In the genomic region with DNA sequence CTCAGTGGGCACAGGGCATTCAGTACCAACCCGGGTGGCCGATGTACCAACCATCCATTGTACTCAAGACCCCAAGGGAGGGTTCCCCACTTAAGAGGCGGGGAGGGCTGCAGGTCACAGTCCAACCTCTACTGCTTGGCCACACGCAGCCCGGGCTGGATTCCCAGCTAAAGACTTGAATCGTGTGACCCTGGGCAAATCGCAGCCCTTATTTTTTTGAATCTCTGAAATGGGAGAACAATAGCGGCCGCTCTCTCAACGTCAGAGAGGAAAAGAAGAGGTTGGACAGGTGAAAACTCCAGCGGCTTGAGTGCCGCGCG, we compare ENCODE assay signal across 7 mouse cellular contexts. TPM values are rescaled to one million over a fixed set of nuclear protein-coding genes. Genes with fewer than 3 reads are reported as not detected.
A peak's percentile ranks its signal among the peaks of the same experiment; 100 is the strongest.
DNase-seq lines count a peak whose midpoint lies in the region; ATAC-seq and TF ChIP-seq lines count a peak whose summit lies in the region.

No protein-coding gene starts in this region.

- peak overlapping the region; percentile 80 for H3K27ac ChIP-seq in spleen, adult 2 months (ENCODE audit: insufficient read depth, low read length)
- peak overlapping the region; percentile 91 for H3K27ac ChIP-seq in forebrain, embryonic 11.5 days (ENCODE audit: low read depth, low read length)
- H3K27ac ChIP-seq in limb, embryonic 12.5 days: peak overlapping the region; percentile 100
- H3K27ac ChIP-seq in stomach, embryonic 16.5 days (ENCODE audit: low read length): peak overlapping the region; percentile 99

- 1% methylated on average over 14 of the region's 14 CpGs for WGBS in spleen, adult 2 months
- WGBS in forebrain, embryonic 11.5 days: 0% methylated on average over 14 of the region's 14 CpGs
- under 1% methylated on average over 14 of the region's 14 CpGs for WGBS in limb, embryonic 12.5 days
- WGBS in stomach, embryonic 16.5 days: under 1% methylated on average over 14 of the region's 14 CpGs

- peak overlapping the region; percentile 89 for H3K4me3 ChIP-seq in spleen, adult 2 months (ENCODE audit: extremely low read depth, insufficient read depth, insufficient read length)
- H3K4me3 ChIP-seq in forebrain, embryonic 11.5 days (ENCODE audit: low read depth, low read length): peak overlapping the region; percentile 99
- H3K4me3 ChIP-seq in limb, embryonic 12.5 days (replicated peaks): peak overlapping the region; percentile 100
- H3K4me3 ChIP-seq in stomach, embryonic 16.5 days (replicated peaks; ENCODE audit: low read length): peak overlapping the region; percentile 100

- no peak for TF ChIP-seq CTCF in spleen, adult 2 months (IDR thresholded peaks at IDR 0.05; ENCODE audit: extremely low read depth, insufficient read depth, insufficient read length, insufficient replicate concordance)

- H3K4me2 ChIP-seq in forebrain, embryonic 11.5 days (ENCODE audit: low read depth, low read length, severe bottlenecking): peak overlapping the region; percentile 86
- peak overlapping the region; percentile 90 for H3K4me2 ChIP-seq in limb, embryonic 12.5 days
- H3K4me2 ChIP-seq in stomach, embryonic 16.5 days (ENCODE audit: low read depth, low read length): peak overlapping the region; percentile 94

- H3K36me3 ChIP-seq in spleen, adult 2 months (ENCODE audit: control insufficient read depth, insufficient read depth, low read length): peaks cover 10% of the 10 kb centered on the region
- H3K36me3 ChIP-seq in forebrain, embryonic 11.5 days (ENCODE audit: control insufficient read depth, insufficient read depth, low read length): peaks cover 10% of the 10 kb centered on the region
- peaks cover 38% of the 10 kb centered on the region for H3K36me3 ChIP-seq in limb, embryonic 12.5 days
- H3K36me3 ChIP-seq in stomach, embryonic 16.5 days (ENCODE audit: control insufficient read depth, insufficient read depth, low read length): peaks cover 17% of the 10 kb centered on the region

- no peak for TF ChIP-seq POLR2A in spleen, adult 2 months (IDR thresholded peaks at IDR 0.05; ENCODE audit: low read depth, low read length)

- no peaks in the 10 kb centered on the region for H3K9me3 ChIP-seq in forebrain, embryonic 11.5 days (ENCODE audit: control insufficient read depth, low read length)
- H3K9me3 ChIP-seq in limb, embryonic 12.5 days: no peaks in the 10 kb centered on the region
- no peaks in the 10 kb centered on the region for H3K9me3 ChIP-seq in stomach, embryonic 16.5 days (replicated peaks; ENCODE audit: control insufficient read depth, low read length)

- peak overlapping the region; percentile 87 for H3K9ac ChIP-seq in forebrain, embryonic 11.5 days (ENCODE audit: low read length)
- peak overlapping the region; percentile 99 for H3K9ac ChIP-seq in limb, embryonic 12.5 days (replicated peaks)
- H3K9ac ChIP-seq in stomach, embryonic 16.5 days (ENCODE audit: low read length): peak overlapping the region; percentile 98

- ATAC-seq in forebrain, embryonic 11.5 days (replicated peaks; ENCODE audit: low FRiP score): peak; percentile 14; the same call in 1 of the 2 replicates
- ATAC-seq in limb, embryonic 12.5 days (ENCODE audit: insufficient number of reproducible peaks, insufficient read depth, low FRiP score, low TSS enrichment, low read depth): no peak
- no peak for ATAC-seq in stomach, embryonic 16.5 days (ENCODE audit: insufficient read depth, low FRiP score)

- no peak for DNase-seq in spleen, adult 2 months (ENCODE audit: low read depth in 1 of 2, low spot score in 2 of 2)
- DNase-seq in spleen, postnatal 10 days (ENCODE audit: low spot score in 2 of 2): no peak
- DNase-seq in forebrain, embryonic 11.5 days (ENCODE audit: low spot score): no peak
- no peak for DNase-seq in thymus, postnatal 10 days (ENCODE audit: low spot score in 2 of 2)
- DNase-seq in adrenal gland, postnatal 10 days: no peak

- H3K4me1 ChIP-seq in spleen, adult 2 months (ENCODE audit: control insufficient read depth, insufficient read depth, insufficient read length): peaks cover 20% of the 10 kb centered on the region; the same call in 1 of the 2 replicates
- peaks cover 18% of the 10 kb centered on the region for H3K4me1 ChIP-seq in forebrain, embryonic 11.5 days (replicated peaks; ENCODE audit: control insufficient read depth, insufficient read depth, low read length)
- peaks cover 53% of the 10 kb centered on the region for H3K4me1 ChIP-seq in limb, embryonic 12.5 days (replicated peaks)
- H3K4me1 ChIP-seq in stomach, embryonic 16.5 days (ENCODE audit: control insufficient read depth, insufficient read depth, low read length): peaks cover 33% of the 10 kb centered on the region

- no peaks in the 10 kb centered on the region for H3K27me3 ChIP-seq in spleen, adult 2 months (ENCODE audit: control insufficient read depth, insufficient read depth, low read length)
- 0 out of 2 replicates have a peak, but pooled peaks cover 2% of the 10 kb centered on the region for H3K27me3 ChIP-seq in forebrain, embryonic 11.5 days (ENCODE audit: control insufficient read depth, insufficient read depth, low read length)
- no peaks in the 10 kb centered on the region for H3K27me3 ChIP-seq in limb, embryonic 12.5 days
- no peaks in the 10 kb centered on the region for H3K27me3 ChIP-seq in stomach, embryonic 16.5 days (ENCODE audit: control insufficient read depth, insufficient read depth, low read length)

RNA-seq across cellular contexts. Expression of a gene that starts 0.8 kb away (rescaled TPM):
- 43.4 and 54.3 TPM in 2 replicates for polyA plus RNA-seq in spleen, adult 2 months (2012; rRNA removed)
- polyA plus RNA-seq in forebrain, embryonic 11.5 days (2014; fragmentation: Nextera tagmentation; extraction: Ambion mirVana): 77.7 and 79.6 TPM in 2 replicates
- 115 and 128 TPM in 2 replicates for polyA plus RNA-seq in limb, embryonic 12.5 days (2016; fragmentation: Nextera tagmentation; extraction: Ambion mirVana)
- polyA plus RNA-seq in stomach, embryonic 16.5 days (2015; fragmentation: Nextera tagmentation; extraction: Ambion mirVana): 50.9 and 55.1 TPM in 2 replicates
- 10 to 100 TPM; 52.2 to 53.0 TPM for total RNA-seq in adrenal gland, postnatal 10 days (2021)

RNA-seq across cellular contexts. Expression of a gene that starts 11.9 kb away (rescaled TPM):
- 17.6 and 20.4 TPM in 2 replicates for polyA plus RNA-seq in spleen, adult 2 months (2012; rRNA removed)
- 7.6 and 9.6 TPM in 2 replicates for polyA plus RNA-seq in forebrain, embryonic 11.5 days (2014; fragmentation: Nextera tagmentation; extraction: Ambion mirVana)
- polyA plus RNA-seq in limb, embryonic 12.5 days (2016; fragmentation: Nextera tagmentation; extraction: Ambion mirVana): 18.3 and 20.4 TPM in 2 replicates
- 16.7 and 19.0 TPM in 2 replicates for polyA plus RNA-seq in stomach, embryonic 16.5 days (2015; fragmentation: Nextera tagmentation; extraction: Ambion mirVana)
- total RNA-seq in adrenal gland, postnatal 10 days (2021): 10 to 100 TPM in 1 of 2 experiments, 1 to 10 TPM in 1; 8.6 to 10.9 TPM

RNA-seq across cellular contexts. Expression of a gene that starts 11.9 kb away (rescaled TPM):
- polyA plus RNA-seq in spleen, adult 2 months (2012; rRNA removed): 10.4 and 16.9 TPM in 2 replicates
- polyA plus RNA-seq in forebrain, embryonic 11.5 days (2014; fragmentation: Nextera tagmentation; extraction: Ambion mirVana): 7.1 and 9.9 TPM in 2 replicates
- 11.6 and 11.9 TPM in 2 replicates for polyA plus RNA-seq in limb, embryonic 12.5 days (2016; fragmentation: Nextera tagmentation; extraction: Ambion mirVana)
- 32.5 and 32.8 TPM in 2 replicates for polyA plus RNA-seq in stomach, embryonic 16.5 days (2015; fragmentation: Nextera tagmentation; extraction: Ambion mirVana)
- total RNA-seq in adrenal gland, postnatal 10 days (2021): 10 to 100 TPM; 34.4 to 45.6 TPM

RNA-seq across cellular contexts. Expression of a gene that starts 18.8 kb away (rescaled TPM):
- polyA plus RNA-seq in spleen, adult 2 months (2012; rRNA removed): 126 and 169 TPM in 2 replicates
- 1,094 and 1,161 TPM in 2 replicates for polyA plus RNA-seq in forebrain, embryonic 11.5 days (2014; fragmentation: Nextera tagmentation; extraction: Ambion mirVana)
- 1,381 and 1,432 TPM in 2 replicates for polyA plus RNA-seq in limb, embryonic 12.5 days (2016; fragmentation: Nextera tagmentation; extraction: Ambion mirVana)
- polyA plus RNA-seq in stomach, embryonic 16.5 days (2015; fragmentation: Nextera tagmentation; extraction: Ambion mirVana): 1,025 and 1,263 TPM in 2 replicates
- 1,000 to 10,000 TPM; 1,780 to 1,853 TPM for total RNA-seq in adrenal gland, postnatal 10 days (2021)

RNA-seq across cellular contexts. Expression of a gene that starts 23.7 kb away (rescaled TPM):
- 10.8 and 15.6 TPM in 2 replicates for polyA plus RNA-seq in spleen, adult 2 months (2012; rRNA removed)
- polyA plus RNA-seq in forebrain, embryonic 11.5 days (2014; fragmentation: Nextera tagmentation; extraction: Ambion mirVana): 54.7 and 58.8 TPM in 2 replicates
- 149 and 157 TPM in 2 replicates for polyA plus RNA-seq in limb, embryonic 12.5 days (2016; fragmentation: Nextera tagmentation; extraction: Ambion mirVana)
- 88.3 and 90.9 TPM in 2 replicates for polyA plus RNA-seq in stomach, embryonic 16.5 days (2015; fragmentation: Nextera tagmentation; extraction: Ambion mirVana)
- 100 to 1,000 TPM in 1 of 2 experiments, 10 to 100 TPM in 1; 93.0 to 100 TPM for total RNA-seq in adrenal gland, postnatal 10 days (2021)
